Mouse (Mus musculus): ENCODE measurements at regions not wholly inside any gene's neighbourhood (a gene's known extent, or its start where the extent isn't known, plus 50 kb on each side); places are given as distances from the start of the nearest gene placed in this dataset.
"Not testable (repeated sequence)": the region's sequence is repeated elsewhere in the genome, so short reads cannot be mapped to it uniquely, and the experiment has no call there.

GRCm38 (mm10) chr14:116586742-116587141, 338.4 kb upstream of the Gpc6 start:
- DNase-seq (ENCODE audit: low read depth, low spot score): no peak

GRCm38 (mm10) chr14:116589529-116589928, 335.6 kb upstream of the Gpc6 start:
- no peak for DNase-seq (ENCODE audit: low read depth, low spot score)

- no peak for DNase-seq (ENCODE audit: low read depth, low spot score)
Measured at GRCm38 (mm10) chr14:116590111-116590510, 335.0 kb upstream of the Gpc6 start.

- no peak for DNase-seq (ENCODE audit: low read depth, low spot score)
Measured at GRCm38 (mm10) chr14:116608130-116608529, 317.0 kb upstream of the Gpc6 start.

GRCm38 (mm10) chr14:116611210-116611609, 313.9 kb upstream of the Gpc6 start:
- no peak for DNase-seq (ENCODE audit: low read depth, low spot score)

GRCm38 (mm10) chr14:116632181-116632580, 292.9 kb upstream of the Gpc6 start:
- no peak for DNase-seq (ENCODE audit: low read depth, low spot score)

- no peak for DNase-seq (ENCODE audit: low read depth, low spot score)
Measured at GRCm38 (mm10) chr14:116642091-116642490, 283.0 kb upstream of the Gpc6 start.

GRCm38 (mm10) chr14:116651897-116652296, 273.2 kb upstream of the Gpc6 start:
- DNase-seq (ENCODE audit: low read depth, low spot score): peak; percentile 12

GRCm38 (mm10) chr14:116683909-116684308, 241.2 kb upstream of the Gpc6 start:
- no peak for DNase-seq (ENCODE audit: low read depth, low spot score)

- DNase-seq (ENCODE audit: low read depth, low spot score): no peak
Measured at GRCm38 (mm10) chr14:116697675-116698074, 227.4 kb upstream of the Gpc6 start.

- no peak for DNase-seq (ENCODE audit: low read depth, low spot score)
Measured at GRCm38 (mm10) chr14:116698437-116698836, 226.7 kb upstream of the Gpc6 start.

GRCm38 (mm10) chr14:116734596-116734995, 190.5 kb upstream of the Gpc6 start:
- not testable (repeated sequence) for DNase-seq (ENCODE audit: low read depth, low spot score)

- no peak for DNase-seq (ENCODE audit: low read depth, low spot score)
Measured at GRCm38 (mm10) chr14:116754438-116755157, 170.5 kb upstream of the Gpc6 start.

- DNase-seq (ENCODE audit: low read depth, low spot score): no peak
Measured at GRCm38 (mm10) chr14:116761429-116761828, 163.7 kb upstream of the Gpc6 start.

GRCm38 (mm10) chr14:116771120-116771519, 154.0 kb upstream of the Gpc6 start:
- DNase-seq (ENCODE audit: low read depth, low spot score): no peak

GRCm38 (mm10) chr14:116771671-116772070, 153.4 kb upstream of the Gpc6 start:
- no peak for DNase-seq (ENCODE audit: low read depth, low spot score)

GRCm38 (mm10) chr14:116779661-116780060, 145.5 kb upstream of the Gpc6 start:
- no peak for DNase-seq (ENCODE audit: low read depth, low spot score)

- no peak for DNase-seq (ENCODE audit: low read depth, low spot score)
Measured at GRCm38 (mm10) chr14:116783840-116784239, 141.3 kb upstream of the Gpc6 start.

- no peak for DNase-seq (ENCODE audit: low read depth, low spot score)
Measured at GRCm38 (mm10) chr14:116806504-116806903, 118.6 kb upstream of the Gpc6 start.

- no peak for DNase-seq (ENCODE audit: low read depth, low spot score)
Measured at GRCm38 (mm10) chr14:116808581-116808980, 116.5 kb upstream of the Gpc6 start.

- no peak for DNase-seq (ENCODE audit: low read depth, low spot score)
Measured at GRCm38 (mm10) chr14:116810661-116811345, 114.3 kb upstream of the Gpc6 start.

GRCm38 (mm10) chr14:116837235-116837634, 87.9 kb upstream of the Gpc6 start:
- DNase-seq (ENCODE audit: low read depth, low spot score): peak; percentile 53

- DNase-seq (ENCODE audit: low read depth, low spot score): peak; percentile 87
Measured at GRCm38 (mm10) chr14:116869437-116869836, 55.7 kb upstream of the Gpc6 start.
